Mouse (Mus musculus) thymus, adult 2 months (tissue): ENCODE data around the gene Asnsd1. TPM values are rescaled to one million over a fixed set of nuclear protein-coding genes. Genes with fewer than 3 reads are reported as not detected.

Experiments
- DNase-seq: peaks from one replicate; pipeline ENCODE4 v3.0.0; 2021
- H3K27ac ChIP-seq: fragments of 200-500 bp; 2 replicates; pipeline ENCODE4 v1.5.1; 2012; ENCODE audit warnings: low read length, control low read depth; ENCODE audit not compliant: control insufficient read depth, insufficient read depth
- H3K27me3 ChIP-seq: fragments of 200-500 bp; 2 replicates; pipeline ENCODE4 v1.6.1; 2012; ENCODE audit warnings: mild to moderate bottlenecking, low read length, moderate library complexity, mixed read lengths; ENCODE audit not compliant: control insufficient read depth, insufficient read depth
- H3K36me3 ChIP-seq: fragments of 200-500 bp; 2 replicates; pipeline ENCODE4 v1.6.1; 2012; ENCODE audit warnings: mild to moderate bottlenecking, low read length, moderate library complexity; ENCODE audit not compliant: control insufficient read depth, insufficient read depth
- H3K4me1 ChIP-seq: fragments of 200-500 bp; replicated peaks from 2 replicates; pipeline ENCODE4 v1.6.1; 2012; ENCODE audit warnings: low read length; ENCODE audit not compliant: control insufficient read depth, insufficient read depth
- H3K4me3 ChIP-seq: fragments of 200-500 bp; 2 replicates; pipeline ENCODE4 v1.5.1; 2012; ENCODE audit warnings: mild to moderate bottlenecking, low read length, control low read depth, moderate library complexity; ENCODE audit not compliant: control insufficient read depth, insufficient read depth
- CTCF ChIP-seq: fragments of 200-500 bp; IDR thresholded peaks from 2 replicates; pipeline ENCODE4 v1.5.1; 2012; ENCODE audit warnings: mild to moderate bottlenecking, control low read depth, low read length, moderate library complexity, borderline replicate concordance; ENCODE audit not compliant: control insufficient read depth, poor library complexity, insufficient read depth; ENCODE audit errors: extremely low read depth
- POLR2A ChIP-seq: fragments of 200-500 bp; IDR thresholded peaks from 2 replicates; pipeline ENCODE4 v1.6.1; 2012; ENCODE audit warnings: mild to moderate bottlenecking, low read length, control low read depth, moderate library complexity; ENCODE audit not compliant: control insufficient read depth, poor library complexity, insufficient read depth; ENCODE audit errors: extremely low read depth
- WGBS: fragments of 180-500 bp; shearing (Covaris S2); methylation state at CpG from one replicate; pipeline ENCODE4 v1.1.7; 2018; 5-methylcytosine and 5-hydroxymethylcytosine counted together
- polyA plus RNA-seq: library from polyadenylated mRNA; depleted of rRNA; stranded (reverse); fragments of >200 nt; gene quantifications from 2 replicates; pipeline ENCODE4 v1.2.3, GENCODE M21; 2012; rRNA removed

Asnsd1 gene
- polyA plus RNA-seq, 1 experiment: 7.3 TPM

DNA sequence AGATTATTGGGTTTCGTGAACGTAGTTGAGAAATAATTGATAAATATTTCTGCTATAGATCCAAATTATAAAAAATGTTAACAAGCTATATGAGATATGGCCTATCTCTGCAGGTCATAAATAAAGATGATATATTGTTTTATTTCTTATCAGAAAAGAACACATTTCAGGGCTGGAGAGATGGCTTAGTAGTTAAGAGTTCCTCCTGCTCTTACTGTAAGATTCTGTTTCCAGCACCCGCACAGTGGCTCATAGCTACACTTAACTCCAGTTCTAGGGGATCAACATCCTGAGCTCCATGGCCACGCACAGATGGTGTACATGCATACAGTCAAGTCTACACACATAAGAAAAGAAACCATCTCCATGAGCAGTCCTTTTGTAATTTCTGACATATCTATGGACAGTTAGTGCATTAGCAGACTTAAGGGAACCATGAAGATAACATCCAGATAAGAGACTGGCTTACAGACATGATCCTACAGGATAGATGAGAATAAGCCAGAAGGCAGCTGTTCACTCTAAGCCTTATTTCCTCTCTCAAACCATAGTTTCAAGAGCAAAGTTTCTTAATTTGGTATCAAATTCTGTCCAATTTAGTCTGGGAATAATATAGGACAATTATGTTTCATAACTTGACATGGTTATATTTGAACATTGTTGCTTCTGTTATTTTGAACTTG, 30.7 kb downstream of the Asnsd1 start:
- H3K27ac ChIP-seq: no peak overlapping the region
- no peaks in the 10 kb centered on the region for H3K27me3 ChIP-seq
- no peak for DNase-seq
- TF ChIP-seq POLR2A (no peak), CTCF (no peak)
- H3K36me3 ChIP-seq: peaks cover 8% of the 10 kb centered on the region
- no peaks in the 10 kb centered on the region for H3K4me1 ChIP-seq
- WGBS: 98% methylated on average over 4 of the region's 4 CpGs
- no peak overlapping the region for H3K4me3 ChIP-seq

DNA sequence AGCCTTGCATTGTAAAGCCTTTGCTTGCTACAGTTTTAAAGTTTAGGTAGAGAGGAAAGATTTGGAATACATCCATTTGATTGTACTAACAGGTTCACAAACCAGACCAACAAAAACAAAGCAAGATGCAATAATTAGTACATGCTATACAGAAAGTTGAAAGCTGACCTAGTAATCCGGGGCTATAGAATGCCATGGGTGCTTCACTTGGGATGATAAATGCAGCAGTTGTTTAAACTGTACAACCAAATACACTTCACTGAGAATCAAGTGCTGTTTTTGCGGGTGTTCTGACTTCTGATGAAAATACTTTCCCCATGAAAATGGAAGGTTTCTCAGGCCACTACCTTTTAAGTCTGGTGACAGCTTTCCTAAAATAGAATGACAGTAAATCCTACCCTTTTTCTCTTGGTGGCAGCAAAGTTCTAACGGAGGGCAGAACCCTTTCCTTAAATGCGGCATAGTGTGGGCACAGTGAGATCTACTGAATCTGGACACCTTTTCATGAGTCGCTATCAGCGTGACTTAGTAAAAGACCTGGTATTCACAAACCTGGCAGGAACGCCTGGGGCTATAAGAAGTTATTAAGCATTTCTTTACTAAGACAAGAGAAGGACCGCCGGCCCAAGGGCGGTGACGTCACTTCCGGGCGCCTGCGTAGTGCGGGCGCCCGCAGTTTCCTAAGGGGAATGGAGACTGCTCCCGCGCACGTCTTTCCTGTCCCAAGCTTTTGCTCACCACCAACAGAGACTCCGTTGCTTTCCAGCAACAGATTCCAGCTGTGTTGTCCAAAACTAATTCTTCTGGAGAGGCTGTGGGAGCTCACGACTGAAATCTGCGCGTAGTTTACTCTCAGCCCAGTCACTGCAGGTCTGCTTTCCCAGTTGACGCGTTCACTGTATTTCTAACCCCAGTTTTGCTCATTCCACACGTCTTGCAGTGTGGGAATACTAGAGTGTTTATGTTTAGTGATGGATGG, 39.3 kb downstream of the Asnsd1 start, which contains the start of gene Osgepl1:
Osgepl1 (plus strand) TSS at position 636 of the 979 bp plus-strand sequence.
- no peaks in the 10 kb centered on the region for H3K4me1 ChIP-seq
- peak within 1 kb of the TSS; percentile 9; the same call in 1 of the 2 replicates for H3K27ac ChIP-seq
- DNase-seq: peak; percentile 82
- peaks cover 8% of the 10 kb centered on the region for H3K36me3 ChIP-seq
- H3K27me3 ChIP-seq: no peaks in the 10 kb centered on the region
- TF ChIP-seq POLR2A: peak; percentile 51
- no peak for TF ChIP-seq CTCF
- H3K4me3 ChIP-seq: peak within 1 kb of the TSS; percentile 83
- 2% methylated on average over 27 of the region's 27 CpGs for WGBS

DNA sequence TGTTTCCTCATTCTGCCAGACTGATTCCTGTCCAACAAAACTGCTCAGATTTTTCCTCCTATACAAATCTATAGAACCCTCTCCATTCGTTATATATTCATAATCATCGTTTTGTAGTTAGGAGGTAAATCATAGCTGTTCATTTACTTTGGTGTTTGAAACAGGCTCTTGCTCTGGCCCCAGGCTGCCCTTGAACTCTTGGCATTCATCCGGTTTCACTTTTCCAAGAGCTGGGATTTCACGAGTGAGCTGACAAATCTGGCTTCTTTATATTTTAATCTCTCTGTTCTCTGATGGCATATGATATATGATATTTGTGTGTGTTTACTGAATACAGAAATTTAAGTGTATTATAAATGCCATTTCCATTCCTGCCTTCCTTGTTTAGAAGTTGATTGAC, 52.0 kb downstream of the Asnsd1 start:
- Histone ChIP-seq H3K4me1 (no peaks in the 10 kb centered on the region), H3K36me3 (peaks cover 16% of the 10 kb centered on the region; the same call in 1 of the 2 replicates), H3K27me3 (no peaks in the 10 kb centered on the region), H3K4me3 (no peak overlapping the region), H3K27ac (no peak overlapping the region)
- 93% methylated on average over 4 of the region's 4 CpGs for WGBS
- no peak for DNase-seq
- no peak for TF ChIP-seq CTCF
- no peak for TF ChIP-seq POLR2A

DNA sequence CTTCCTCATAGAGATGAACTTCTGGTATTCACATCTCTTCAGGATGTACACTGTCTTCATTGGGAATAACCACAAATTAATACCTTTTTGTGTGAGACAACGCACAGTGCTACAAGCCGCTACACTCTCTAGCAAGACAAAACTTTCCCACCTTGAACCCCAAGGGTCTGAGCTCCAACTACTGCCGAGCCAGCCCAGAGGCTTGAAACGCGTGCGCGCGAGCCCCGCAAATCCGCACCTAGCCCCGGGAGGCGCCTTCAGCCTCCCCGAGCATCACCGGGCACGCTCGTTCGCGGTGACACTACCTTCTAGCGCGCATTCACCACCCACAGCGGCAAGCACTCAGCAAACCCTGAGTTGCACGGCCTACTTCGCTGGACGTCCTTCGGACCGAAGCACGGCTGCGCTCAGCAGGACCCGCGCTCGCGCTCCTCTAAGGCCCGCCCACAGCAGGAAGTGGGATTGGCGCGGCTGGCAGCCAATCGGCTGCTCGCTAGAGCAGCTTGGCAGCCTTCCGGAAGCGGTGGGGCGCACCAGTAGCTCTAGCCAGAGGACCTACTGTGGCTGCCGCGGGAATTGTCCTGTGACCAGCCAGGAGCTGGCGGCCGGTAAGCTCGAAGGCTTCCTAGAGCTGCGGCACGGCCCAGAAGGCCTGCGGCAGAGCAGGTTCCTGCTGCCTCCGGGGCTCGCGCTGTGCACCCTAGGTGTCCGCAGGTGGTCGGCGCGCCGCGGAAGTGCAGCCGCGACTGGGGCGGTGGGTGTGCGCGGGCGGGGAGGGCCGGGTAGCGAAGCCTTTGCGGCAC, 55.8 kb downstream of the Asnsd1 start, which contains the start of the genes Pms1, Ormdl1 and Gm28778:
Pms1 (minus strand) TSS at position 438 of the 803 bp plus-strand sequence.
Ormdl1 (plus strand) TSS at position 515 of the 803 bp plus-strand sequence.
Gm28778 (plus strand) TSS at position 531 of the 803 bp plus-strand sequence.
- TF ChIP-seq POLR2A: peak; percentile 84; the same call in 1 of the 2 replicates
- peak; percentile 60; the same call in 1 of the 2 replicates for TF ChIP-seq CTCF
- peak; percentile 93 for DNase-seq
- peaks cover 5% of the 10 kb centered on the region; the same call in 1 of the 2 replicates for H3K36me3 ChIP-seq
- H3K27ac ChIP-seq: peak within 1 kb of the TSS; percentile 65
- H3K27me3 ChIP-seq: no peaks in the 10 kb centered on the region
- under 1% methylated on average over 66 of the region's 66 CpGs for WGBS
- H3K4me3 ChIP-seq: peak within 1 kb of the TSS; percentile 73
- no peaks in the 10 kb centered on the region for H3K4me1 ChIP-seq

Other genes with a start within 250 kb of the Asnsd1 start
- not detected in 2 replicates for gene 1700019A02Rik, start 165.1 kb downstream of the Asnsd1 start, polyA plus RNA-seq
- 5.2 and 5.5 TPM in 2 replicates for gene Pms1, start 55.7 kb downstream of the Asnsd1 start, polyA plus RNA-seq
- gene Ormdl1, start 55.7 kb downstream of the Asnsd1 start, polyA plus RNA-seq: 15.6 and 20.9 TPM in 2 replicates
- 32.3 and 35.6 TPM in 2 replicates for gene Gm28778, start 55.6 kb downstream of the Asnsd1 start, polyA plus RNA-seq
- gene Osgepl1, start 39.1 kb downstream of the Asnsd1 start, polyA plus RNA-seq: 4.1 and 5.3 TPM in 2 replicates
- gene Asdurf, start 133 bp downstream of the Asnsd1 start, polyA plus RNA-seq: not detected in 2 replicates
- gene Gm28551, start 85 bp downstream of the Asnsd1 start, polyA plus RNA-seq: not detected in 2 replicates